Mouse (Mus musculus): ENCODE measurements at regions not wholly inside any gene's neighbourhood (a gene's known extent, or its start where the extent isn't known, plus 50 kb on each side); places are given as distances from the start of the nearest gene placed in this dataset.

GRCm38 (mm10) chr19:49563612-49564256 is 1114.7 kb downstream of the Sorcs1 start:
- Histone ChIP-seq H3K9me3 (ENCODE audit: low read length) (no peaks in the 10 kb centered on the region), H3K4me3 (ENCODE audit: low read depth, low read length) (no peak overlapping the region), H3K4me1 (ENCODE audit: insufficient read depth) (no peaks in the 10 kb centered on the region), H3K27ac (ENCODE audit: low read depth, low read length) (no peak overlapping the region), H3K9ac (no peak overlapping the region), H3K4me2 (ENCODE audit: low read depth) (no peak overlapping the region), H3K27me3 (ENCODE audit: insufficient read depth, low read length) (no peaks in the 10 kb centered on the region), H3K36me3 (ENCODE audit: insufficient read depth) (no peaks in the 10 kb centered on the region)
- ATAC-seq = peak; percentile 71
- peak; percentile 45 for DNase-seq
- WGBS = 48% methylated on average over 3 of the region's 3 CpGs
- TF ChIP-seq CTCF (IDR thresholded peaks at IDR 0.05; ENCODE audit: low read depth) = no peak

- Histone ChIP-seq H3K27ac (ENCODE audit: low read depth, low read length) (no peak overlapping the region), H3K4me3 (ENCODE audit: low read depth, low read length) (no peak overlapping the region), H3K4me2 (ENCODE audit: low read depth) (peak overlapping the region; percentile 30), H3K9ac (no peak overlapping the region), H3K36me3 (ENCODE audit: insufficient read depth) (no peaks in the 10 kb centered on the region), H3K9me3 (ENCODE audit: low read length) (no peaks in the 10 kb centered on the region), H3K27me3 (ENCODE audit: insufficient read depth, low read length) (no peaks in the 10 kb centered on the region), H3K4me1 (ENCODE audit: insufficient read depth) (no peaks in the 10 kb centered on the region)
- DNase-seq (peak; percentile 68), ATAC-seq (peak; percentile 40)
- 40% methylated on average over 13 of the region's 13 CpGs for WGBS
- TF ChIP-seq CTCF (IDR thresholded peaks at IDR 0.05; ENCODE audit: low read depth) = peak; percentile 82
Measured at GRCm38 (mm10) chr19:49539445-49540407, 1138.7 kb downstream of the Sorcs1 start.

All from forebrain, postnatal 0 days (tissue).